Mouse (Mus musculus) neural tube, embryonic 14.5 days (tissue): ENCODE results near the gene Nmrk1. TPM values are rescaled to one million over a fixed set of nuclear protein-coding genes. Genes with fewer than 3 reads are reported as not detected.

ENCODE experiments used
- ATAC-seq: fragments of 200-750 bp; cut with Nextera tagmentation; 2 replicates; pipeline ENCODE4 v1.8.0; 2017; ENCODE audit warnings: low read depth, mild to moderate bottlenecking, moderate TSS enrichment, moderate library complexity
- H3K27ac ChIP-seq: fragments of 300-500 bp; sonication (generic); 2 replicates; pipeline ENCODE4 v1.5.1; 2014; ENCODE audit warnings: low read depth, mild to moderate bottlenecking, control low read depth, low read length, moderate library complexity, mixed read lengths
- H3K27me3 ChIP-seq: fragments of 300-500 bp; sonication (generic); 2 replicates; pipeline ENCODE4 v1.6.1; 2014; ENCODE audit warnings: low read length; ENCODE audit not compliant: control insufficient read depth, insufficient read depth
- H3K36me3 ChIP-seq: fragments of 300-500 bp; sonication (generic); 2 replicates; pipeline ENCODE4 v1.6.1; 2014; ENCODE audit warnings: low read length, mixed read lengths; ENCODE audit not compliant: control insufficient read depth, insufficient read depth
- H3K4me1 ChIP-seq: fragments of 300-500 bp; sonication (generic); 2 replicates; pipeline ENCODE4 v1.6.1; 2014; ENCODE audit warnings: low read length; ENCODE audit not compliant: control insufficient read depth, insufficient read depth
- H3K4me2 ChIP-seq: fragments of 300-500 bp; sonication (generic); 2 replicates; pipeline ENCODE4 v1.6.1; 2014; ENCODE audit warnings: mild to moderate bottlenecking, low read depth, low read length, control low read depth
- H3K4me3 ChIP-seq: fragments of 300-500 bp; sonication (generic); 2 replicates; pipeline ENCODE4 v1.5.1; 2014; ENCODE audit warnings: low read depth, low read length, control low read depth, mixed read lengths
- H3K9ac ChIP-seq: fragments of 300-500 bp; sonication (generic); replicated peaks from 2 replicates; pipeline ENCODE4 v1.6.1; 2014; ENCODE audit warnings: low read depth, mild to moderate bottlenecking, control low read depth, low read length, mixed read lengths
- H3K9me3 ChIP-seq: fragments of 300-500 bp; sonication (generic); 2 replicates; pipeline ENCODE4 v1.6.1; 2016; ENCODE audit warnings: low read length; ENCODE audit not compliant: control insufficient read depth
- WGBS: fragments of 180-500 bp; shearing (Covaris S2); extraction: QIAGEN DNeasy Blood & Tissue Kit; methylation state at CpG from one replicate; pipeline ENCODE4 v1.1.7; 2014; 5-methylcytosine and 5-hydroxymethylcytosine counted together
- polyA plus RNA-seq: library from polyadenylated mRNA; unstranded; fragments of >200 nt; fragmentation: Nextera tagmentation; extraction: Ambion mirVana; gene quantifications from 2 replicates; pipeline ENCODE4 v1.2.1, GENCODE M21; 2014

Nmrk1 gene
- polyA plus RNA-seq, 1 experiment from 2014 or later = 9.4 TPM

DNA sequence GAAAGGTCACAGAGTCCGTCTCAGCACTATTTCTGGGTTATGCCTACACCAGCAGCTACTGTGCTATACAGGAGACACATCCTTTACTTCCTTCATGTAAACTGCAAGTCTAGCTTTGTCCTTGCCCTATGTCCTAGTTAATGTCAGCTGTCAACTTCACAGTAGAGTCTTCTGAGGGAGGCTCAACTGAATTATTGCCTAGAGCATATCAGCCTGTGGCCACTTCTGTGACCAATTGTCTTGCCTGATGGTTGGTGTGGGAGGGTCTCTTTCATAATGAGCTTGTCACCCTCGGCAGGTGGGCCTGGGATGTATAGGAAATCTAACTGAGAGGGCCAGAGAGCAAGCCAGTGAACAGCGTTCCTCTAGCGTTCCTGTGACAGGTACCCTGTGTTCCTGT lies 11.7 kb downstream of the Nmrk1 start:
- 57% methylated on average over 4 of the region's 4 CpGs for WGBS
- ATAC-seq = no peak

DNA sequence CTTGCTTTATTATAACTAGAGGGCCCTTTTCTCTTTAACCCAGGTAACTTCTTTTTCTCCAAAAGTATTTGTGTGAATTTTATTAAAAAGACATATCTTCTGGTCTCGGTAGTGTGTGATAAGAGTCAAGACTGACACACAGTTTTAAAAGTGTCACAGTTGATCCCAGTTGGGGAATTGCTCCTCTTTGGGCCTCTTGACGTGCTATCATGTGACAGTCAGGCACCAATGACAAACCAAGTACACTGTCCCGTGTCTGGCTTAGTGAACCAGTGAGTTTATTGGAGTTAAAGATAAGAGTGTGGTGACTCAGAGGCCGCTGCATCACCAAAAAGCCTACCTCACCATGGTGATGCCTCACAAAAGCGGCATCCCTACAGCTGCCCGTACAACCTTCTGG lies 12.3 kb downstream of the Nmrk1 start:
- H3K9ac ChIP-seq = no peak overlapping the region
- H3K27me3 ChIP-seq = no peaks in the 10 kb centered on the region
- H3K27ac ChIP-seq = no peak overlapping the region
- WGBS = 84% methylated on average over 6 of the region's 6 CpGs
- H3K36me3 ChIP-seq = no peaks in the 10 kb centered on the region
- no peaks in the 10 kb centered on the region for H3K4me1 ChIP-seq
- ATAC-seq = no peak
- no peak overlapping the region for H3K4me2 ChIP-seq
- no peaks in the 10 kb centered on the region for H3K9me3 ChIP-seq
- H3K4me3 ChIP-seq = no peak overlapping the region

More for the DNA sequence above, 11.7 kb downstream of the Nmrk1 start:
- Histone ChIP-seq H3K27ac (no peak overlapping the region), H3K9ac (no peak overlapping the region), H3K4me1 (no peaks in the 10 kb centered on the region), H3K27me3 (no peaks in the 10 kb centered on the region), H3K4me3 (no peak overlapping the region), H3K4me2 (no peak overlapping the region), H3K9me3 (no peaks in the 10 kb centered on the region), H3K36me3 (no peaks in the 10 kb centered on the region)

GRCm38 (mm10) chr19:18646397-18646796 lies 14.6 kb downstream of the Nmrk1 start:
- WGBS = 80% methylated on average over 3 of the region's 3 CpGs
- no peak for ATAC-seq
- no peak overlapping the region for H3K4me2 ChIP-seq
- H3K9me3 ChIP-seq = no peaks in the 10 kb centered on the region
- H3K27ac ChIP-seq = no peak overlapping the region
- no peaks in the 10 kb centered on the region for H3K36me3 ChIP-seq
- H3K27me3 ChIP-seq = no peaks in the 10 kb centered on the region
- no peaks in the 10 kb centered on the region for H3K4me1 ChIP-seq
- H3K4me3 ChIP-seq = no peak overlapping the region
- no peak overlapping the region for H3K9ac ChIP-seq

DNA sequence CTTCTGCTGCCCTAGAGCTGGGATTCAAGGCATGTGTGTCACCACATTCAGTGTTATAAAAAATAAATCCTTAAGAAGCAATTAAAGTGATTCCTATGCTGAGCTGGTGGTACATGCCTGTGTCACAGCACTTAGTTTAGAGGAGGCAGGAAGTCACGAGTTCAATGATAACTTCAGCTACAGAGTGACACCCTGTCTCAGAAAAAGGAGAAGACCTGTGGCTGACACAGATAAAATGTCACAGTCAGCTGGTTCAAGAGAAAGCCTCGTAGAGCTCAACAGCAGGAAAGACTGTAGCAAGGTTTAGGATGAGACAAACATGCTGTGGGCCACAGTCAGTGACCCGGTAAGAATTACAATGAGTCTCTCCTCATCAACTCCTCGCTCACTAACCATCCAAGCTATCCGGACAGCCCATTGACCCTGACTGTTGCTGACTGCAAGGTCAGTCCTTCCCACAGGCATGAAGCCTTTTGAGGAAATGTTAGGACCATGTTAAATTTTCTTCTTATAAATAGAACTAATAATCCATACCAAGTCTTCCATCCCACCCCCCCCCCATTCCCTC lies 15.2 kb downstream of the Nmrk1 start:
- Histone ChIP-seq H3K36me3 (no peaks in the 10 kb centered on the region), H3K27ac (no peak overlapping the region), H3K4me3 (no peak overlapping the region), H3K9me3 (no peaks in the 10 kb centered on the region), H3K4me2 (no peak overlapping the region), H3K4me1 (no peaks in the 10 kb centered on the region), H3K9ac (no peak overlapping the region), H3K27me3 (no peaks in the 10 kb centered on the region)
- ATAC-seq = no peak
- 60% methylated on average over 5 of the region's 5 CpGs for whole genome bisulfite sequencing

DNA sequence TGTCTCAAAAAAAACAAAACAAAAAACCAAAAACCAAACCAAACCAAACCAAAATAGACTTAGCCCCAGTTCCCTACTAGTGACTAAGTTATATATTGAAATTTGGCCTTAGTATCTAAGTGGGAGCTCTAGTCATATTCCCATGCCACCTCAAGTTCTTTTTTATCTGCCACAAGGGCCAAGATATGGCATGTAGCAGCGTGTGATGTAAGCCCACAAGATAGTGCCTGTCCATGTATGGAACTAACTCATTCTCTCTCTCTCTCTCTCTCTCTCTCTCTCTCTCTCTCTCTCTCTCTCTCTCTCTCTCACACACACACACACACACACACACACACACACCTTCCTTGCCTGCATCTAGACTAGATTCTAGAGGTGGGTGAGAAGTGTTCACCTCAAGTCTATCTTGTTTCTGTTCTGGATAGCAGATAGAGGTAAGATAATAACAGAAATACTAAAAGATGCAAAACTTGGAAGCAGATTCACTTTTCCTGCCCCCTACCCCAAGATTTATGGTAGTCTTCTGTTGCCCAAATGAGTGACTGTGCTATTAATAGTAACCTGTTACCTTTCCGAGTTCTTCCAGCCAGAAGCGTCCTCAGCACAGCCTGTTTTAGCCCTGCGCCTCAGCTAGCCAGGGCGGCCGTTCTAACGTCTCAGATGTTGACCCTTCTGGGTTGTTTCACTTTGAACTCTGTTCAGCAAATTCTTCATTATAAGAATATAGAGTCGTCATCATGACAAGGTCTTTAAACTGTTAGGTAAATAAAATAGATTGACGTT lies 16.2 kb downstream of the Nmrk1 start:
- H3K4me2 ChIP-seq = no peak overlapping the region
- ATAC-seq = no peak
- H3K9ac ChIP-seq = no peak overlapping the region
- no peaks in the 10 kb centered on the region for H3K9me3 ChIP-seq
- H3K27me3 ChIP-seq = no peaks in the 10 kb centered on the region
- no peak overlapping the region for H3K4me3 ChIP-seq
- no peaks in the 10 kb centered on the region for H3K36me3 ChIP-seq
- 82% methylated on average over 9 of the region's 9 CpGs for whole genome bisulfite sequencing
- H3K27ac ChIP-seq = no peak overlapping the region
- H3K4me1 ChIP-seq = no peaks in the 10 kb centered on the region

GRCm38 (mm10) chr19:18648558-18648945 lies 16.8 kb downstream of the Nmrk1 start:
- H3K4me2 ChIP-seq = no peak overlapping the region
- H3K9me3 ChIP-seq = no peaks in the 10 kb centered on the region
- H3K27ac ChIP-seq = no peak overlapping the region
- H3K4me3 ChIP-seq = no peak overlapping the region
- H3K36me3 ChIP-seq = no peaks in the 10 kb centered on the region
- H3K9ac ChIP-seq = no peak overlapping the region
- 89% methylated on average over 6 of the region's 6 CpGs for WGBS
- H3K4me1 ChIP-seq = no peaks in the 10 kb centered on the region
- no peaks in the 10 kb centered on the region for H3K27me3 ChIP-seq
- ATAC-seq = no peak

DNA sequence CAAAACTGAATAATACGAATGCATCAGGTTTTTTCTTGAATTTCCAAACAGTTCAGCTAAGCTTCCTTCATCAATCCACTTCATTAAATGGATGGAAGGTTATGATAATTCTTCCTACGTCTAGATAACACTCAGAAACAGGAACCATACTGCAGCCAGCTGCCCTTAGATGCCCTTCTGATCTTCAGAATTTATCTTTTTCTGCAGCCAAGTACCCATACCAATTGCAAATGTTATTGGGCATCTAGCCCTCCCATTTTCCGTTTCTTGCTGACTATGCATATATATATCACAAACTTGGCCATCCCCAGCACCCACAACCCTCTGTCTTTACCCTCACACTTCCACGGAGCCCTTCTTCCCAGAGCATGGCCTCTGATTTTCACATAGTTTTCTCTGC lies 18.2 kb downstream of the Nmrk1 start:
- H3K4me2 ChIP-seq = no peak overlapping the region
- ATAC-seq = no peak
- no peaks in the 10 kb centered on the region for H3K36me3 ChIP-seq
- no peak overlapping the region for H3K27ac ChIP-seq
- H3K4me3 ChIP-seq = no peak overlapping the region
- H3K9ac ChIP-seq = no peak overlapping the region
- no peaks in the 10 kb centered on the region for H3K27me3 ChIP-seq
- no peaks in the 10 kb centered on the region for H3K4me1 ChIP-seq
- 89% methylated on average over 4 of the region's 4 CpGs for WGBS
- no peaks in the 10 kb centered on the region for H3K9me3 ChIP-seq

DNA sequence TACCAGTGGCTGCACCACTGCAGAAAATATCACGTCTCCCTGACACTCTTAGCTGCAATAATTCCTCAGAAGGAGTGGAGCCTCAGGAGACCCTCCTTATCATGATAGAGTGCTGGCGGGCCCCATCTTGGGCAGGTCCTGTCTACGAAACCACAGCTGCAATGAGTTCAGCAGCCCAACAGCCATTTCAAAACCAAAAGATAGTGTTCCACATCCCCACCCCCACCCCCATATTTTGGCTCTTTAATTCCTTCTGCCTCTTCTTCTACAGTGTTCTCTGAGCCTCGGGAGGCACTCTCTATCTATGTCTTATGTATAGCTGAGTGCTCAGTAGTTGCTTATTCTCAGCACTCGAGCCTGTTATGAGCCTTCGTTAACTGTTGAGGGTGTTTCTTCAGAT lies 18.7 kb downstream of the Nmrk1 start:
- Histone ChIP-seq H3K9ac (no peak overlapping the region), H3K36me3 (no peaks in the 10 kb centered on the region), H3K27ac (no peak overlapping the region), H3K4me3 (no peak overlapping the region), H3K9me3 (no peaks in the 10 kb centered on the region), H3K4me2 (no peak overlapping the region), H3K27me3 (no peaks in the 10 kb centered on the region), H3K4me1 (no peaks in the 10 kb centered on the region)
- 86% methylated on average over 6 of the region's 6 CpGs for WGBS
- ATAC-seq = no peak

DNA sequence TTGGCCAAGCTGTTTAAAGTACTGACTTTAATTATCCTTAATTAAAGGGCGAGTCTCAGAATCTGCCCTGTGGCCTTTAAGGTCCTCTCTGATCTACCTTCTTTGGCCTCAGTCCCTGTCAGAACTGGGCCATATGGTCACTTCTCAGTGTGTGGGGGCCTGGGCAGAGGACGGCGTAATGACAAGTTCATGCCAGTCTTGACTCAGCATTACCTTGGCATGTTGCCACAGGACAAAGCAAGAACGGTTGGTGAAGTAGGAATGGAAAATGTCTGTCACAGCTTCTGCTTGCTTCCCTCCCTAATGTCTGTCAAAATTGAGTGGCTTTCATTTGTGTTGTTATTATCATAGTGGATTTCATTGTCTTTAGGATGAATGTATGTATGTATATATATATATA lies 20.8 kb downstream of the Nmrk1 start:
- Histone ChIP-seq H3K27me3 (no peaks in the 10 kb centered on the region), H3K9me3 (no peaks in the 10 kb centered on the region), H3K9ac (no peak overlapping the region), H3K36me3 (no peaks in the 10 kb centered on the region), H3K4me2 (no peak overlapping the region), H3K27ac (no peak overlapping the region), H3K4me1 (no peaks in the 10 kb centered on the region), H3K4me3 (no peak overlapping the region)
- 82% methylated on average over 4 of the region's 4 CpGs for WGBS
- ATAC-seq = no peak
